Mouse (Mus musculus) neural tube, embryonic 11.5 days (tissue): ENCODE results near the gene Dus2. TPM values are rescaled to one million over a fixed set of nuclear protein-coding genes. Genes with fewer than 3 reads are reported as not detected.

ENCODE experiments used
- microRNA-seq: library from miRNA; unstranded; fragments of <30 nt; microRNA quantifications from one replicate; pipeline ENCODE4, GENCODE M21; 2016
- polyA plus RNA-seq: library from polyadenylated mRNA; unstranded; fragments of >200 nt; fragmentation: Nextera tagmentation; extraction: Ambion mirVana; gene quantifications from 2 replicates; pipeline ENCODE4 v1.2.1, GENCODE M21; 2014

Gene Dus2
- polyA plus RNA-seq, 1 experiment from 2014 or later: 18.6 TPM

Small RNA genes lying within 50 kb of the gene (microRNA-seq; reads per million reads assigned to microRNA genes)
- gene Mir7074: not detected

Other genes with a start within 250 kb of the Dus2 start
- gene Gfod2, start 232.7 kb upstream of the Dus2 start, polyA plus RNA-seq: 35.5 and 42.0 TPM in 2 replicates
- 12.3 and 13.5 TPM in 2 replicates for gene Ranbp10, start 164.0 kb upstream of the Dus2 start, polyA plus RNA-seq
- gene Tsnaxip1, start 163.6 kb upstream of the Dus2 start, polyA plus RNA-seq: 0.18 and 0.24 TPM in 2 replicates
- 58.3 and 62.6 TPM in 2 replicates for gene Cenpt, start 138.1 kb upstream of the Dus2 start, polyA plus RNA-seq
- 68.9 and 71.8 TPM in 2 replicates for gene Thap11, start 136.2 kb upstream of the Dus2 start, polyA plus RNA-seq
- 342 and 344 TPM in 2 replicates for gene Nutf2, start 130.8 kb upstream of the Dus2 start, polyA plus RNA-seq
- 50.0 and 50.5 TPM in 2 replicates for gene Edc4, start 110.5 kb upstream of the Dus2 start, polyA plus RNA-seq
- gene Nrn1l, start 97.8 kb upstream of the Dus2 start, polyA plus RNA-seq: not detected in 2 replicates
- gene Pskh1, start 90.9 kb upstream of the Dus2 start, polyA plus RNA-seq: 18.1 and 20.4 TPM in 2 replicates
- 1.1 TPM in 2 replicates for gene Ctrl, start 57.5 kb upstream of the Dus2 start, polyA plus RNA-seq
- 28.5 and 30.2 TPM in 2 replicates for gene Psmb10, start 52.9 kb upstream of the Dus2 start, polyA plus RNA-seq
- gene Lcat, start 48.0 kb upstream of the Dus2 start, polyA plus RNA-seq: 0.50 and 0.54 TPM in 2 replicates
- 10.3 and 13.0 TPM in 2 replicates for gene Slc12a4, start 25.2 kb upstream of the Dus2 start, polyA plus RNA-seq
- gene Dpep3, start 11.9 kb upstream of the Dus2 start, polyA plus RNA-seq: not detected in 2 replicates
- gene Dpep2nb, start 14.6 kb downstream of the Dus2 start, polyA plus RNA-seq: not detected in 2 replicates
- 21.2 and 24.4 TPM in 2 replicates for gene Ddx28, start 20.5 kb downstream of the Dus2 start, polyA plus RNA-seq
- gene Nfatc3, start 67.5 kb downstream of the Dus2 start, polyA plus RNA-seq: 3.4 and 3.6 TPM in 2 replicates
- 2.5 and 4.0 TPM in 2 replicates for gene Esrp2, start 145.6 kb downstream of the Dus2 start, polyA plus RNA-seq
- 8.0 and 8.9 TPM in 2 replicates for gene Pla2g15, start 159.1 kb downstream of the Dus2 start, polyA plus RNA-seq
- gene Slc7a6, start 177.5 kb downstream of the Dus2 start, polyA plus RNA-seq: 106 and 121 TPM in 2 replicates
- gene Slc7a6os, start 219.6 kb downstream of the Dus2 start, polyA plus RNA-seq: 39.7 and 45.6 TPM in 2 replicates
- 70.2 and 71.1 TPM in 2 replicates for gene Prmt7, start 219.6 kb downstream of the Dus2 start, polyA plus RNA-seq